Mouse (Mus musculus): Measurements from ENCODE around the gene Ppp1r1c. TPM values are rescaled to one million over a fixed set of nuclear protein-coding genes. Genes with fewer than 3 reads are reported as not detected.

The Ppp1r1c gene
- polyA plus RNA-seq, 1 experiment from 2014 or later: 0.24 TPM

Other genes with a start within 250 kb of the Ppp1r1c start
- 6.4 and 6.9 TPM in 2 replicates for gene Itprid2, start 72.4 kb upstream of the Ppp1r1c start, polyA plus RNA-seq (2015; fragmentation: Nextera tagmentation; extraction: Ambion mirVana)